Mouse (Mus musculus) adrenal gland, postnatal 14 days (tissue): Measurements from ENCODE around the gene Kctd19. TPM values are rescaled to one million over a fixed set of nuclear protein-coding genes. Genes with fewer than 3 reads are reported as not detected.

Source experiments
- total RNA-seq: library from RNA; stranded (reverse); gene quantifications from 2 replicates; pipeline ENCODE4 v1.2.3, GENCODE M21; 2021

The Kctd19 gene
- total RNA-seq, 1 experiment from 2014 or later: 0.26 TPM

Other genes starting within 250 kb of the Kctd19 start
- gene Cbfb, start 242.8 kb downstream of the Kctd19 start, total RNA-seq: 58.4 and 60.1 TPM in 2 replicates
- gene D230025D16Rik, start 188.4 kb downstream of the Kctd19 start, total RNA-seq: 34.9 and 38.7 TPM in 2 replicates
- gene B3gnt9, start 158.3 kb downstream of the Kctd19 start, total RNA-seq: 3.6 and 5.0 TPM in 2 replicates
- 12.7 and 15.9 TPM in 2 replicates for gene Tradd, start 148.9 kb downstream of the Kctd19 start, total RNA-seq
- gene Fbxl8, start 148.9 kb downstream of the Kctd19 start, total RNA-seq: 3.3 and 5.0 TPM in 2 replicates
- 0.41 and 0.70 TPM in 2 replicates for gene Hsf4, start 143.7 kb downstream of the Kctd19 start, total RNA-seq
- gene Nol3, start 137.4 kb downstream of the Kctd19 start, total RNA-seq: 11.5 and 13.4 TPM in 2 replicates
- gene 4931428F04Rik, start 123.6 kb downstream of the Kctd19 start, total RNA-seq: 2.6 and 4.6 TPM in 2 replicates
- 16.0 and 20.2 TPM in 2 replicates for gene Exoc3l, start 117.4 kb downstream of the Kctd19 start, total RNA-seq
- 44.5 and 44.9 TPM in 2 replicates for gene E2f4, start 115.8 kb downstream of the Kctd19 start, total RNA-seq
- gene Elmo3, start 107.9 kb downstream of the Kctd19 start, total RNA-seq: 3.9 and 5.0 TPM in 2 replicates
- 4.7 and 6.6 TPM in 2 replicates for gene Lrrc29, start 87.2 kb downstream of the Kctd19 start, total RNA-seq
- gene Tmem208, start 87.1 kb downstream of the Kctd19 start, total RNA-seq: 47.7 and 48.6 TPM in 2 replicates
- gene Fhod1, start 65.5 kb downstream of the Kctd19 start, total RNA-seq: 11.9 and 15.7 TPM in 2 replicates
- gene Slc9a5, start 64.7 kb downstream of the Kctd19 start, total RNA-seq: 1.9 TPM in 2 replicates
- gene Plekhg4, start 40.2 kb downstream of the Kctd19 start, total RNA-seq: 0.26 and 0.98 TPM in 2 replicates
- gene Lrrc36, start 69 bp upstream of the Kctd19 start, total RNA-seq: 4.0 and 6.0 TPM in 2 replicates
- 42.6 and 57.0 TPM in 2 replicates for gene Tppp3, start 58.0 kb upstream of the Kctd19 start, total RNA-seq
- gene Zdhhc1, start 83.4 kb upstream of the Kctd19 start, total RNA-seq: 16.0 and 18.1 TPM in 2 replicates
- gene Hsd11b2, start 105.3 kb upstream of the Kctd19 start, total RNA-seq: 1.1 and 1.2 TPM in 2 replicates
- 90.6 and 97.4 TPM in 2 replicates for gene Atp6v0d1, start 152.5 kb upstream of the Kctd19 start, total RNA-seq
- gene Ripor1, start 191.8 kb upstream of the Kctd19 start, total RNA-seq: 33.9 and 39.8 TPM in 2 replicates
- gene Ctcf, start 223.1 kb upstream of the Kctd19 start, total RNA-seq: 58.4 and 70.4 TPM in 2 replicates
- 0.93 and 1.0 TPM in 2 replicates for gene Agrp, start 223.9 kb upstream of the Kctd19 start, total RNA-seq